Mouse (Mus musculus): Measurements from ENCODE around the gene Smcp.

GRCm38 (mm10) chr3:92588858-92589257 lies at the start of gene Smcp:
- no peak for TF ChIP-seq GATA1 (IDR thresholded peaks at IDR 0.05; ENCODE audit: low read length)
- no peak for TF ChIP-seq TAL1 (IDR thresholded peaks at IDR 0.05; ENCODE audit: low read length)
